Mouse (Mus musculus): ENCODE results near the gene Cdkal1. TPM values are rescaled to one million over a fixed set of nuclear protein-coding genes. Genes with fewer than 3 reads are reported as not detected.

Cdkal1 gene
- polyA plus RNA-seq, 3 experiments from 2014 or later = 29.6 to 54.2 (median 51.8) TPM

GRCm38 (mm10) chr13:29164845-29165524 lies 690.5 kb downstream of the Cdkal1 start:
- ATAC-seq = no peak

- ATAC-seq = no peak
Measured at GRCm38 (mm10) chr13:29162867-29163514, 692.5 kb downstream of the Cdkal1 start.

- no peak for ATAC-seq
Measured at GRCm38 (mm10) chr13:29162444-29162843, 693.0 kb downstream of the Cdkal1 start.

- no peak for ATAC-seq
Measured at GRCm38 (mm10) chr13:29161436-29161835, 694.0 kb downstream of the Cdkal1 start.

- no peak for ATAC-seq
Measured at GRCm38 (mm10) chr13:29156703-29157102, 698.8 kb downstream of the Cdkal1 start.

GRCm38 (mm10) chr13:29155297-29155696 lies 700.2 kb downstream of the Cdkal1 start:
- ATAC-seq = no peak

GRCm38 (mm10) chr13:29150120-29150519 lies 705.4 kb downstream of the Cdkal1 start:
- no peak for ATAC-seq

- no peak for ATAC-seq
Measured at GRCm38 (mm10) chr13:29149404-29149803, 706.1 kb downstream of the Cdkal1 start.

- ATAC-seq = no peak
Measured at GRCm38 (mm10) chr13:29148616-29149015, 706.9 kb downstream of the Cdkal1 start.

Other genes with a start within 250 kb of the Cdkal1 start
- gene E2f3, start 130.4 kb upstream of the Cdkal1 start, polyA plus RNA-seq (2017; shearing (Covaris generic)) = 1 to 10 TPM; 2.3 to 5.2 (median 2.9) TPM

All from inflammation-experienced regulatory T-cells, adult 6 months (primary cell).